Mouse (Mus musculus) cerebellum, adult 2 months (tissue): ENCODE results near the gene Iqcm.

Experiments used
- CTCF ChIP-seq: fragments of 200-500 bp; IDR thresholded peaks from 2 replicates; pipeline ENCODE4 v1.5.1; 2011; ENCODE audit warnings: low read depth, mild to moderate bottlenecking, control low read depth, low read length, moderate library complexity, borderline replicate concordance; ENCODE audit not compliant: insufficient read depth
- POLR2A ChIP-seq: fragments of 200-500 bp; IDR thresholded peaks from 2 replicates; pipeline ENCODE4 v1.6.1; 2011; ENCODE audit warnings: low read length, control low read depth, borderline replicate concordance; ENCODE audit not compliant: insufficient read depth

GRCm38 (mm10) chr8:75642958-75643357, 194.5 kb downstream of the Iqcm start:
- TF ChIP-seq POLR2A (no peak), CTCF (no peak)
